Mouse (Mus musculus): Measurements from ENCODE around the gene Stat4. TPM values are rescaled to one million over a fixed set of nuclear protein-coding genes. Genes with fewer than 3 reads are reported as not detected.

Gene Stat4
- total RNA-seq, 2 experiments from 2014 or later, result 0.65 to 0.67 TPM

GRCm38 (mm10) chr1:52142117-52142516, 155.2 kb downstream of the Stat4 start:
- no peak for DNase-seq (ENCODE audit: low spot score in 2 of 2)

- DNase-seq (ENCODE audit: low spot score in 2 of 2), result no peak
These were observed 156.2 kb downstream of the Stat4 start for GRCm38 (mm10) chr1:52143191-52143590.

DNA sequence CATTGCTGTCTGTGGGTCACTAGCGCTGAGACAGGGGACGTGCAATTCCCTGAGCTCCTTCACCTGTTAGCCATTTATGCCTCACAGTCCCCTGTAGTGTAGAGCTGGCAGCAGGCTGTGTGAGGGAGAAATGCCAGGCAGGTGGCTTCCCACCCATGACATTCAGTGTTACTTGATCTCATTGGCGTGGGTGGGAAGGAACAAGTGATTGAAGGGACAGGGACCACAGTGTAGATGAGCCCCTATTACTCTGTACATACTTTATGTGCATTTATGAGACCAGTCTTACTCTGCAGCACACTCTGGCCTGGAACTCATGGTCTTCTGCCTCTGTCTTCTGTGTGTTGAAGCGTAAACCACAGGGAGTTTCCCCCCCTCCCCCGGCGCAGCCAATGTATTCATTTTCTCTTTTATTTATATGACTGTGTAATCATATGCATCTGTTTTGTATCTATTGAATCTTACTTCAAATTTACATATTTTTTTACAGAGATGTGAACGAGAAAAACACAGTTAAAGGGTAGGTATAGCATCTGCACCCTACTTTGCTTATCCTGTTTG, 156.7 kb downstream of the Stat4 start:
- DNase-seq (ENCODE audit: low spot score in 2 of 2), result no peak

DNA sequence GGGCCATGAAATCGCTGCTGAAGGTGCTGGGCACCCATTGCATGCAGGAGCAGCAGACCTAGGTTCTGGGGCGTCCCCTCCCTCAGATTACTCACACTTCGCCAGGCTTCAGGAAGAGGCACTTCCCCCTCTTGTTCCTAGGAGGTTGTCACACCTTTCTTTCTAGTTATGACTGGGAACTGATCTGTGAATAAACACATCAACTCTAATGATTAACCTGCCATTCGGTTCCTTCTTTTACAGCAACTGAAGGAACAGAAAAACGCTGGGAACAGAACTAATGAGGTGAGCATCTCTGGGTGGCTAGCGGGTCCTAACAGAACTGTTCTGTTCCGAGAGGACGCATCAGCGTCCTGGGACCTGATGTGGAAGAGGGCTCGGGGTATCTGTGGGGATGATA, 158.0 kb downstream of the Stat4 start:
- DNase-seq (ENCODE audit: low spot score in 2 of 2), result no peak

DNA sequence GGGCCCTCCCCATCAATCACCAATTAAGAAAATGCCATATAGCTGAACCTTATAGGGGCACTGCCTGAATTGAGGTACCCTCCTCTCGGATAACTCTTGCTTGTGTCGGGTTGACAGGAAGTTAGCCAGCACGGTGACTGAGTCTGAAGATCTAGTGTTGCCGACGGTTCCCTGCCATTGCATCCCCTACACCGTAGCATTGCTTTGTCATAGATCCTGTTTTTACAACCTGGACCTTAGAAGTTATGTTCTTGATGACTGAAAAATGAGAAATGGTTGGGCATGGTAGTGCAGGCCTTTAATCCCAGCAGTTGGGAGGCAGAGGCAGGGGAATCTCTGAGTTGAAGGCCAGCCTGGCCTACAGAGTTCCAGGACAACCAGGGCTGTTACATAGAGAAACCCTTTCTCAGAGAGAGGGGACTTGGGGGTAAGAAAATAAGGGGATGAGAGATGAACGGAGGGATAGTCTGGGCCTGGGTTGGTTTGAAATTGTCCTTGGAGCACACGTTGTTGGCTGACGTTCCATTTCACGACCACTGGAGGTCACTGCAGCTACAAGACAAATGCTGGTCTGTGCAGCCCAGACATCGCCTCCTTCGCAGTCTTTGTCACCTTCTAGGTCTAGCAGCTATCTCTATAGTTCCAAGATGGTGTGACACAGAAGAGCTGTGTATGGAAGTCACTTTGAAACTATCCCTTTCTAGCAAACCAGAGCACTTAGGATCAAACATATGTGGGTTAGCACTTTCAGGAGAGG, 159.4 kb downstream of the Stat4 start:
- no peak for DNase-seq (ENCODE audit: low spot score in 2 of 2)

DNA sequence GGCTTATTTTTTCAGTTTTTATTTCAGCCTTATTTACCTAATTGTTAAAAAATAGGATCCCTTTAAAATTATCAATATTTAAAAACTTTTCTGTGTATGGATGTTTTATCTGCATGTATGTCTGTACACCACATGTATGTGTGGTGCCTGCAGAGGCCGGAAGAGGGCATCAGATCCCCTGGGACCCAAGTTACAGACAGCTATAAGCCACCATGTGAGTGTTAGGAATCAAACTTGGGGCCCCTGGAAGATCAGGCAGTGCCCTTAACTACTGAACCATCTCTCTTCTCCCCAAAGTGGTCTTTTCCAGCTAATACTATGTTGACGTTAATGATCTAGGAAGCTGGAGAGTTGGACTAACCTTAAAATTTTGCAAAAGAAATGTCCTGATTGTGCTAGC, 160.5 kb downstream of the Stat4 start:
- DNase-seq (ENCODE audit: low spot score in 2 of 2), result no peak

GRCm38 (mm10) chr1:52148178-52148577, 161.2 kb downstream of the Stat4 start:
- DNase-seq (ENCODE audit: low spot score in 2 of 2), result no peak

DNA sequence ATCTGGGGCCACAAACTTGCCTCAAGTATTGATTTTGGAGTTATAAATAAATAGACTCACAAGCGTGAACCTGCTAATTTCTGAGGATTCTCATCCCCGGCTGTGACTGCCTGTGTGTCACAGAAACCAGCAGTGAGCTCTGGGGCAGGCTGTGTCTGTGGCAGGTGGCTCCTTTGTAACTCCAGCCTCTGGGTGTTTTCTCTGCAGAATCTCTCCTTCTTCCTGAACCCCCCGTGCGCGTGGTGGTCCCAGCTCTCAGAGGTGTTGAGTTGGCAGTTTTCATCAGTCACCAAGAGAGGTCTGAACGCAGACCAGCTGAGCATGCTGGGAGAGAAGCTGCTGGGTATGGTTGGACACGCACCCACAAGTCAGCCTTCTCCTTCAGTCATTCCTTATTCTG, 161.7 kb downstream of the Stat4 start:
- DNase-seq (ENCODE audit: low spot score in 2 of 2), result no peak

DNA sequence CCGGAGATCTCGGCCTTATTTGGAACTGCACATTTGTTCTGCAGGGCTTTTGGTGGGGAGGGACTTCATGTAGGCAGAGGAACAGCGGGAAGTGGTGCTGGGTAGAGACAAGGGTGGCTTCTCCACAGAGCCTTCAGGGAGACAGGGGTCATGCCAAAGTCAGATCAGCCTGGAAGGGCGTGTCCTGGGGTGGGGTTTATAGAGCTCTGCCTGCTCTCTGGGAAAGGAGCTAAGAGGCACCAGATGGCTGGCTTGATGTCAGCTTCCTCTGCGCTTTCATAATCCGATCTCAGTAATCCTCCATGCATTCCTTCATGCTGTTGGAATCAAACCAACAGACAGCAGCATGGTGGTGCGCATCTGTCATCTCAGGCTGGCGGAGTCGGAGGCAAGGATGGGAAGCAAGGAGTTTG, 163.0 kb downstream of the Stat4 start:
- DNase-seq (ENCODE audit: low spot score in 2 of 2), result no peak

- DNase-seq (ENCODE audit: low spot score in 2 of 2), result no peak
These were observed 163.7 kb downstream of the Stat4 start for GRCm38 (mm10) chr1:52150676-52151075.

- no peak for DNase-seq (ENCODE audit: low spot score in 2 of 2)
These were observed 164.2 kb downstream of the Stat4 start for GRCm38 (mm10) chr1:52151166-52151565.

DNA sequence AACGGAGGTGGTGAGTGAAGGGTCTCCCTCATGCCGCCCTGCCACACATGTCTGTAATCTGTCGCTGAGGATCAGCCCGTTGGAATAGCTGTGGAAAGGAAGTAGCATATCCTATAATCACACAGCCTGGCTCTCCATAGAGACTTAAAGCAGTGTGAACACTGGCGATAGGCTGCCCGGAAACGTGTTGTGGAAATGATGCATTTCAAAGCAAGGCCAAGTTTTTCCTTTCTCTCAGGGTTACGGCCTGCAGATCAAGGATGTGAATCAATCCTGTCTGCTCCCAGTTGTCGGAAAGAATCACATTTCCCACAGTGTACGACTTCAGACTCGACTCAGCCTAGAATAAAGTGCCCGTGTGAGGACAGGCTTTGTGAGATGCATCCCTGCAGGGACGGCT, 165.4 kb downstream of the Stat4 start:
- no peak for DNase-seq (ENCODE audit: low spot score in 2 of 2)

DNA sequence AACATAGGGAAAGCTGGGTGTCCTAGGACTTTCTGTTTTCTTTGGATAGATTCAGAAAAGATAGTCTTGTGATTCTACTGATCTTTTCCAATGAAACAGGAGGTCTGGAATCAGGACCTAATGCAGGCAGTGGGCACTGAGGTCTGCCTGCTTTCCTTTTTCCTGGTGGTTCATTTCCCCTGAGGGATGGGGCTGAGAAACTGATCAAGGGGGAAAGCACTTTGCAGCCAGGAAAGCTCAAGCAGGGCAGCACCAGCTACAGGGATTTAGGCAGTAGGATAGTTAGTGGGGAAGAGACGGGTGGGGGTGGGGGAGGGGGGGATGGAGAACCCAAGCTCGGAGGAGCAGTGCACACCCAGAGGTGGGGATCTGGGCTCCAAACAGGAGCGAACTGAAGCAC, 166.0 kb downstream of the Stat4 start:
- DNase-seq (ENCODE audit: low spot score in 2 of 2), result no peak

DNA sequence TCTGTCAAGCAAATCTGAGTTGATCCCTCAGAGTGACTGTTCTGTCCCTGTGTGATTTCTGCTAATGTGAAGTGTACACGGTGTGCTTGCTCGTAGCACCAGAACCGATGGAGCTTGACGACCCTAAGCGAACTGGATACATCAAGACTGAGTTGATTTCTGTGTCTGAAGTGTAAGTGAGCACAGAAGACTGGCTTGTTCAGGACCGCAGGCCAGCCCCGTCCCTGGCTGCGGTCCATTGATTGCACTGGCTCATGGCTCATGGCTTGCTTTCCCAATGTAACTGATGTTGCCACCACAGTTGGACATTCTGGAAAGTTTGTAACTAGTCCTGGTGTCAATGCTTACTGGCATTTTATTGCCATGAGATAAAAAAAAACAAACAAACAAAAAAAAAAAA, 167.9 kb downstream of the Stat4 start:
- DNase-seq (ENCODE audit: low spot score in 2 of 2), result no peak

DNA sequence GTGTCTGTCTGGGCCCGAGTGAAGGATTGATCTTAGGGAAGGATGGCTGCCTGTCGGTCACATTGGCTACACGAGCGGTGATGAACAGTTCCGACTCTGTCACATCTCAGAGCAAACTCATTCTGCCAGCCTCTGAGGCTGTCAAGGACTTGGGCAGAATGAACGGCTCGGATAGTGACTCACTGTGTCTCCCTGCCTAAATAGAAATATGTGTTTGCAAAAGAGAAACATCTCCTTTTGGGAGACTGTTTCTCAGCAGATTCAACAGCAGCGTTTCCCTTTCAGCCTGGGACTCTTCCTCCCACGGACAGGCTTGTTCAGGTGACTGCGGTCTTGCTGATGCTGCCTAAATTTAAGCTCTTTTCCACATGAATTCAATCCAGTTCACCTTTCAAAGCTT, 169.4 kb downstream of the Stat4 start:
- DNase-seq (ENCODE audit: low spot score in 2 of 2), result no peak

Other genes with a start within 250 kb of the Stat4 start
- 10 to 100 TPM; 79.8 to 88.2 TPM for gene Myo1b, start 71.1 kb upstream of the Stat4 start, total RNA-seq (2021)
- 10 to 100 TPM; 47.3 to 61.6 TPM for gene Stat1, start 132.3 kb downstream of the Stat4 start, total RNA-seq (2021)
- gene Gls, start 246.1 kb downstream of the Stat4 start, total RNA-seq (2021), result 100 to 1,000 TPM; 101 to 119 TPM

Data from adrenal gland, postnatal 4 days (tissue).